Mouse (Mus musculus) myocyte (in vitro differentiated cells): Measurements from ENCODE around the gene Sema4d.
"Not testable (repeated sequence)": the region's sequence is repeated elsewhere in the genome, so short reads cannot be mapped to it uniquely, and the experiment has no call there.

Source experiments
- CEBPB ChIP-seq: IDR thresholded peaks from 2 replicates; pipeline ENCODE4 v1.6.1; 2011; ENCODE audit warnings: mild to moderate bottlenecking, moderate library complexity; ENCODE audit not compliant: poor library complexity, insufficient read depth, severe bottlenecking
- E2F4 ChIP-seq: IDR thresholded peaks from one replicate; pipeline ENCODE4 v1.6.1; 2011; ENCODE audit warnings: mild to moderate bottlenecking, control low read depth, moderate library complexity; ENCODE audit not compliant: insufficient read depth
- MAX ChIP-seq: IDR thresholded peaks from one replicate; pipeline ENCODE4 v1.6.1; 2011; ENCODE audit warnings: low read depth, mild to moderate bottlenecking, control low read depth
- MYOD1 ChIP-seq, 3 experiments: IDR thresholded peaks; one replicate each; pipeline ENCODE4 v1.6.1; 2011; ENCODE audit warnings: control low read depth in 2 of 3, low read depth in 2 of 3, mild to moderate bottlenecking in 2 of 3, moderate library complexity in 1 of 3; ENCODE audit not compliant: insufficient read length in 2 of 3, control insufficient read depth in 1 of 3
- MYOG ChIP-seq, 3 experiments: IDR thresholded peaks; one replicate each; pipeline ENCODE4 v1.6.1; 2011; ENCODE audit warnings: control low read depth in 2 of 3, low read depth in 2 of 3, mild to moderate bottlenecking in 2 of 3; ENCODE audit not compliant: insufficient read length in 2 of 3, control insufficient read depth in 1 of 3, insufficient read depth in 1 of 3
- POLR2A ChIP-seq: IDR thresholded peaks from one replicate; pipeline ENCODE4 v1.6.1; 2011; ENCODE audit warnings: low read depth, mild to moderate bottlenecking, control low read depth, moderate library complexity; ENCODE audit not compliant: insufficient read length
- POLR2AphosphoS2 ChIP-seq: IDR thresholded peaks from one replicate; pipeline ENCODE4 v1.6.1; 2011; ENCODE audit warnings: low read depth, control low read depth; ENCODE audit not compliant: insufficient read length
- REST ChIP-seq: IDR thresholded peaks from one replicate; pipeline ENCODE4 v1.6.1; 2011; ENCODE audit warnings: mild to moderate bottlenecking, control low read depth, moderate library complexity; ENCODE audit not compliant: insufficient read depth, insufficient read length
- TCF12 ChIP-seq: IDR thresholded peaks from one replicate; pipeline ENCODE4 v1.6.1; 2011; ENCODE audit warnings: mild to moderate bottlenecking, control low read depth; ENCODE audit not compliant: poor library complexity, insufficient read depth, severe bottlenecking
- TCF3 ChIP-seq: IDR thresholded peaks from one replicate; pipeline ENCODE4 v1.6.1; 2011; ENCODE audit warnings: low read depth, control low read depth; ENCODE audit not compliant: insufficient read length
- USF1 ChIP-seq: IDR thresholded peaks from one replicate; pipeline ENCODE4 v1.6.1; 2011; ENCODE audit warnings: low read depth, mild to moderate bottlenecking, control low read depth, moderate library complexity

DNA sequence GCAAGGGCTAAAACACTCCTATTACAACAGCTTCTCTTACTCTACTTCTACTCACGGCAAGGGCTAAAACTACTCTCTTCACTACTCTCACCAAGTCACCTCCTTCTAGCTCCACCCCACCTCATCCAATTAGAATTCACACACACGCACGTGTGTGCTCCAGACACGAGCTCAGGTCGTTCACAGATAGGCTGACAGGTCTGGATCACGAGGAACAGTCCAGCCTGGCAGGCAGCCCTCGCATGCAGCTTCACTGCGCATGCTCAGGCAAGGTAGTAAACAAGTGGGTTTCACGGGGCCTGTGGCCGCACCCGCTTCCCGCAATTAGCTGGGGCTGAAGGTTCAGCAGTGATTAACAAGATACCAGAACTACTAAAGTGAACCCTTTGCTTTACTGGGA, 125.4 kb downstream of the Sema4d start:
- TF ChIP-seq MYOD1 (IDR thresholded peaks at IDR 0.05; ENCODE audit: control insufficient read depth in 1 of 3, insufficient read length in 2 of 3, low read depth in 2 of 3); POLR2A; TCF12; USF1; E2F4; MYOG (IDR thresholded peaks at IDR 0.05; ENCODE audit: control insufficient read depth in 1 of 3, insufficient read depth in 1 of 3, insufficient read length in 2 of 3, low read depth in 2 of 3); POLR2AphosphoS2; TCF3; REST; CEBPB; MAX: not testable (repeated sequence)
